Mouse (Mus musculus): ENCODE measurements around the gene Cldn8.

- TF ChIP-seq CTCF (IDR thresholded peaks at IDR 0.05; ENCODE audit: borderline replicate concordance, extremely low read depth, insufficient read depth, insufficient read length) (no peak), POLR2A (IDR thresholded peaks at IDR 0.05; ENCODE audit: borderline replicate concordance, extremely low read depth, insufficient read depth, insufficient read length, poor library complexity, severe bottlenecking) (no peak)
Measured at GRCm38 (mm10) chr16:88611922-88612321, 48.9 kb upstream of the Cldn8 start, which contains the start of gene Krtap24-1.
